Mouse (Mus musculus) heart, postnatal 0 days (tissue): ENCODE data around the gene Myo3b.

Experiments used
- CTCF ChIP-seq: IDR thresholded peaks from 2 replicates; pipeline ENCODE4 v1.5.1; 2016; ENCODE audit warnings: antibody characterized with exemption, control low read depth, low read depth
- EP300 ChIP-seq: IDR thresholded peaks from 2 replicates; pipeline ENCODE4 v1.6.1; 2016; ENCODE audit warnings: antibody characterized with exemption, low read depth

- no peak for TF ChIP-seq CTCF
- TF ChIP-seq EP300 = no peak
Measured at GRCm38 (mm10) chr2:70148821-70149510, 110.0 kb downstream of the Myo3b start.
